Mouse (Mus musculus): ENCODE measurements around the gene Hes1. TPM values are rescaled to one million over a fixed set of nuclear protein-coding genes. Genes with fewer than 3 reads are reported as not detected.

Gene Hes1
- 11.8 and 13.9 TPM in 2 replicates for polyA plus RNA-seq (2012; rRNA removed)

DNA sequence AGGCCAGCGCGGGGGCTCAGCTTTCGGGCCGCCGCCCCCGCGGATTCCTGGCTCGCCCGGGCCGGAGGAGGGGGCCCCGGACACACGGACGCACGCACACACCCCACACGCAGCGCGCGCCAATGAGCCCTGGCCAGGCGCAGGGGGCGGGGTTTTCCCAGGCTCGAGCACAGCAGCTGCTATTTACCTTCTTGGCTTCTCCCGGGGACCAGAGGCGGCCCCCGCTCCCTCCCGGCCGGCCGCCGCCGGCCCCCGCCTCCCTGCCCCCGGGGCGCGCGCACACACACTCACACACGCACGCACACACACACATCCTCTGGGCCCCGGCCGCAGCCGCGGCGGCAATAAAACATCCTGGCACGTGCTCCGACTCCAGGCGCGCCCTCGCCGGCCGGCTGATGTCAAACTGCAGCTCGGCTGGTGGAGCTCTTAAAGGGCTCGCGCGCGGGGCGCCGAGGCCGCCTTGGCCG lies at the start of gene Hes1:
TSS of gene Hes1 (plus strand) at position 401 of the 470 bp plus-strand sequence.

Other genes starting within 250 kb of the Hes1 start
- gene Cpn2, start 203.1 kb downstream of the Hes1 start, polyA plus RNA-seq (2012; rRNA removed): 24.1 and 28.0 TPM in 2 replicates
- 0.04 and 0.05 TPM in 2 replicates for gene Lrrc15, start 218.9 kb downstream of the Hes1 start, polyA plus RNA-seq (2012; rRNA removed)
- gene Gp5, start 246.4 kb downstream of the Hes1 start, polyA plus RNA-seq (2012; rRNA removed): 6.4 and 8.0 TPM in 2 replicates

Data from liver, embryonic 18 days (tissue).